Mouse (Mus musculus): ENCODE results near the gene Gm10718.
A peak's percentile ranks its signal among the peaks of the same experiment; 100 is the strongest.
"Not testable (repeated sequence)": the region's sequence is repeated elsewhere in the genome, so short reads cannot be mapped to it uniquely, and the experiment has no call there.

Gene Gm10718

DNA sequence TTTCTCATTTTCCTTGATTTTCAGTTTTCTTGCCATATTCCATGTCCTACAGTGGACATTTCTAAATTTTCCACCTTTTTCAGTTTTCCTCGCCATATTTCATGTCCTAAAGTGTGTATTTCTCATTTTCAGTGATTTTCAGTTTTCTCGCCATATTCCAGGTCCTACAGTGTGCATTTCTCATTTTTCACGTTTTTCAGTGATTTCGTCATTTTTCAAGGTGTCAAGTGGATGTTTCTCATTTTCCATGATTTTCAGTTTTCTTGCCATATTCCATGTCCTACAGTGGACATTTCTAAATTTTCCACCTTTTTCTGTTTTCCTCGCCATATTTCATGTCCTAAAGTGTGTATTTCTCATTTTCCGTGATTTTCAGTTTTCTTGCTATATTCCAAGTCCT lies 2.3 kb downstream of the Gm10718 start:
- peak; percentile 87 to 88 for DNase-seq (ENCODE audit: low spot score in 2 of 2)

- not testable (repeated sequence) for DNase-seq (ENCODE audit: low spot score in 2 of 2)
Observed at GRCm38 (mm10) chr9:3026136-3026535, 2.8 kb downstream of the Gm10718 start.

DNA sequence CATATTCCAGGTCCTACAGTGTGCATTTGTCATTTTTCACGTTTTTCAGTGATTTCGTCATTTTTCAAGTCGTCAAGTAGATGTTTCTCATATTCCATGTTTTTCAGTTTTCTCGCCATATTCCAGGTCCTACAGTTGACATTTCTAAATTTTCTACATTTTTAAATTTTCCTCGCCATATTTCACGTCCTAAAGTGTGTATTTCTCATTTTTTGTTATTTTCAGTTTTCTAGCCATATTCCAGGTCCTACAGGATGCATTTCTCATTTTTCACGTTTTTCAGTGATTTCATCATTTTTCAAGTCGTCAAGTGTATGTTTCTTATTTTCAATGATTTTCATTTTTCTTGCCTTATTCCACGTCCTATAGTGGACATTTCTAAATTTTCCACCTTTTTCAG lies 3.4 kb downstream of the Gm10718 start:
- DNase-seq (ENCODE audit: low spot score in 2 of 2): not testable (repeated sequence)

DNA sequence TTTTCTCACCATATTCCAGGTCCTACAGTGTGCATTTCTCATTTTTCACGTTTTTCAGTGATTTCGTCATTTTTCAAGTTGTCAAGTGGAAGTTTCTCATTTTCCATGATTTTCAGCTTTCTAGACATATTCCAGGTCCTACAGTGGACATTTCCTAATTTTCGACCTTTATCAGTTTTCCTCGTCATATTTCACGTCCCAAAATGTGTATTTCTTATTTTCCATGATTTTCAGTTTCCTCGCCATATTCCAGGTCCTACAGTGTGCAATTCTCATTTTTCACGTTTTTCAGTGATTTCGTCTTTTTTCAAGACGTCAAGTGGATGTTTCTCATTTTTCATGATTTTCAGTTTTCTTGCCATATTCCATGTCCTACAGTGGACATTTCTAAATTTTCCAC lies 3.9 kb downstream of the Gm10718 start:
- not testable (repeated sequence) for DNase-seq (ENCODE audit: low spot score in 2 of 2)

GRCm38 (mm10) chr9:3029276-3030000 lies 6.1 kb downstream of the Gm10718 start:
- DNase-seq (ENCODE audit: low spot score in 2 of 2): peak; percentile 42 to 62

DNA sequence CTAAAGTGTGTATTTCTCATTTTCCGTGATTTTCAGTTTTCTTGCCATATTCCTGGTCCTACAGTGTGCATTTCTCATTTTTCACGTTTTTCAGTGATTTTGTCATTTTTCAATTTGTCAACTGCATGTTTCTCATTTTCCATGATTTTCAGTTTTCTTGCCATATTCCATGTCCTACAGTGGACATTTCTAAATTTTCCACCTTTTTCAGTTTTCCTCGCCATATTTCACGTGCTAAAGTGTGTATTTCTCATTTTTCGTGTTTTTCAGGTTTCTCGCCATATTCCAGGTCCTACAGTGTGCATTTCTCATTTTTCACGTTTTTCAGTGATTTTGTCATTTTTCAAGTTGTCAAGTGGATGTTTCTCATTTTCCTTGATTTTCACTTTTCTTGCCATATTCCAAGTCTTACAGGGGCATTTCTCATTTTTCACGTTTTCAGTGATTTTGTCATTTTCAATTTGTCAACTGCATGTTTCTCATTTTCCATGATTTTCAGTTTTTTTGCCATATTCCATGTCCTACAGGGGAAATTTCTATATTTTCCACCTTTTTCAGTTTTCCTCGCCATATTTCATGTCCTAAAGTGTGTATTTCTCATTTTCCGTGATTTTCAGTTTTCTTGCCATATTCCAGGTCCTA lies 7.5 kb downstream of the Gm10718 start:
- not testable (repeated sequence) for DNase-seq (ENCODE audit: low spot score in 2 of 2)

- DNase-seq (ENCODE audit: low spot score in 2 of 2): not testable (repeated sequence)
Observed at GRCm38 (mm10) chr9:3034299-3034698, 11.0 kb downstream of the Gm10718 start, which contains the start of gene Gm17535. TSS of gene Gm17535 (plus strand) at chr9:3034599.

GRCm38 (mm10) chr9:3036577-3036976 lies 13.2 kb downstream of the Gm10718 start, which contains the start of gene Gm10715:
TSS of gene Gm10715 (plus strand) at chr9:3036877.
- not testable (repeated sequence) for DNase-seq (ENCODE audit: low spot score in 2 of 2)

DNA sequence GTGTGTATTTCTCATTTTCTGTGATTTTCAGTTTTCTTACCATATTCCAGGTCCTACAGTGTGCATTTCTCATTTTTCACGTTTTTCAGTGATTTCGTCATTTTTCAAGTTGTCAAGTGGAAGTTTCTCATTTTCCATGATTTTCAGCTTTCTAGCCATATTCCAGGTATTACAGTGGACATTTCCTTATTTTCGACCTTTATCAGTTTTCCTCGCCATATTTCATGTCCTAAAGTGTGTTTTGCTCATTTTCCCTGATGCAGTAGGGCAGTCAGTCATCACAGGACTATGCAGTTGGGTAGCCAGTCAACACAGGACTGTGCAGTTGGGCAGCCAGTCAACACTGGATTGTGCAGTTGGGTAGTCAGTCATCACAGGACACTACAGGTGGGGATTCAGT lies 14.8 kb downstream of the Gm10718 start:
- DNase-seq (ENCODE audit: low spot score in 2 of 2): not testable (repeated sequence)
